Mouse (Mus musculus) ovary, postnatal 36 days (tissue): ENCODE data around the gene Arvcf.

ENCODE experiments used
- DNase-seq: peaks from one replicate; pipeline ENCODE4 v3.0.0; 2022; ENCODE audit warnings: low spot score, mixed read lengths

Gene Arvcf

DNA sequence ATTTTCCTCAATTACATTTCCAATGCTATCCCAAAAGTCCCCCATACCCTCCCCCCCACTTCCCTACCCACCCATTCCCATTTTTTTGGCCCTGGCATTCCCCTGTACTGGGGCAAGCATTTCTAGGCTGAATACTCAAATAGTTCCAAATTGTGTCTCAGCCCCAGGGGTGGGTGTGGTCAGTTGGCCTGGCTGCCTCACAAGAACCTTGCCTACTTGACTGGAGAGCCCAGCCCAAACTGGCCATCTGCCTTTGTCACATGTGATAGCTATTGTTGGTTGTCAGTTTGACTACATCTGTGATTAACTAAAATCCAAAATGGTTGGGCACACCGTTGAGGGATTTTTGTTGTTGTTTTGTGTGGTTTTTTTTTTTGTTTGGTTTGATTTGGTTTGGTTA lies 9.0 kb downstream of the Arvcf start:
- no peak for DNase-seq

DNA sequence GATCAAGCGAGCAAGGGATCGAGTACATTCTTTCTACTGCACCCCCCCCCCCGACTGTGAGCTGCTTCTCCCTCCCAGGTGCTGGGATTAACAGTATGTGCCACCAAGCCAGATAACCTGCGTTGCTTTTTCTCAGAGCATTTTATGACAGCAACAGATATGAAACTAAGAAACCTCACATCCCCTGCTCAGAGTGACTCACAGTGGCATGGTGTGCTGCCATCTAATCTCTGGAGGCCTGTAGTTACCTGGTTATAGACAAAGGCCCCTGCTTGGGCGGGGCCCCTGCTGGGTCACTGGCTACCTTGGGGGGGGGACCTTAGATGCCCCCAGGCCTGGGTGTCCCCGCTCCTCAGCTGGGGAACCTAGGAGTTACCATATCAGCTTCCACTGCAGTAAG lies 10.0 kb downstream of the Arvcf start:
- no peak for DNase-seq

DNA sequence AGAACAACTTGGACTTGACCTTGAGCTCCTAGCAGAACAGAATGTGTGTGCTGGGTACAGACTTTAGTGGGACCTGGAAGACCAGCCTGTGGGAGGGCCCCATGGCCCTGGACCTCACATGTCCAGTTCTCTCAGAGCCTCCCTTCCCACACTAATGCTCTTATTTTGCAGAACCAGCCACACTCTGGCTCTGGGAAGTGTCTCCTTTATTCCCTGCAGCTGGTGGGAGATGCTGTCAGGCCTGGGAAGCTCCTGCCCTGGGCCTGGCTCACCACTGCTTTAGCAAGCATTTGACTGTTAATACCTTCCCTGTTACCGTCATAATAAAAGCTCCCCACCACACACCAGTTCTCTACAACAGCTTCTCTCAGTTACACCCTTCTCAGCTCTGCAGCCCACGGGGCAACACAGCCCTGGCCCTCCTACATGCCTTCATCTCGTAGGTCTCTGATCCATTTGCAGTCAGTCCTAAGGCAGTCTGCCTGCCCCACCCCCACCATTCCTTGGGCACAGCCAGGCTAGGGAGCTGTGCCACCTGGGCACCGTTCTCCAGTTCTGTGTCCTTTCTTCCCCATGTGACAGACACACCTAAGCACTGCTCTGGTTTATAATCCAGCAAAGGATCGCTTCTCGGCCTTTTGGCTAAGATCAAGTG lies 12.3 kb downstream of the Arvcf start:
- no peak for DNase-seq

GRCm38 (mm10) chr16:18362948-18363347 lies 15.0 kb downstream of the Arvcf start:
- DNase-seq: no peak

DNA sequence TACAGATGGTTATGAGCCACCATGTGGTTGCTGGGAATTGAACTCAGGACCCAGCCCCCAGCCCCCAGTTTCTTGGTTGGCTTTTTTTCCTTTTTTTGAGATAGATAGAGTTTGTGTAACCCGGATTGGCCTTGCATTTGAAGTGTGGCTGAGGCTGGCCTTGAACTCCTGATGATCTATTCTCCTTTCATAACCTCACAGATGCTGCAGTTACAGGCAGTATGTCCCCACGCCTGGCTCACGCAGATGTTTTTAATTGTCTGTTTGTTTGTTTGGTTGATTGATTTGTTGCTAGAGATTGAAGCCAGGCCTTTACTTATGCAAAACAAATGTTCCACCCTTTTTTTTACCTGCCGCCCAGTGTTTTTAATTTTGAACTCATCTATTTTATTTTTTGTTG lies 18.9 kb downstream of the Arvcf start:
- no peak for DNase-seq

DNA sequence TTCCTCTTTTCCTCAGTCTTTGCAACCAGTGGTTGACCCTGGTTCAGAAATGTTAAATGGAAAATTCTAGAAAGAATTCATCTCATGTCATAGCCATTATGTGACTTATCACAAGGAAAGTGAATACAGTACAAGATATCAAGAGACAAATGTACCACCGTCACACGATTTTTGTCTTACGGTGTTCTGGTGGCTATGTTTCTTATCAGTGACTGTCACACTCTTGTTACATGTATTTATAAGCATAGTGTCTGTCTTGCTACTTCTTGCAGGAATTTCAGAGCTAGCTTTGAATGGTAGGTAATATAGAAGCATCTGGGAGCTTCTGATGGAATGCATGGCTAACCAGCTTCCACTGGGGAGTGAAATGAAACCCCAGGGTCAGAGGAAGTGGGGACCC lies 22.2 kb downstream of the Arvcf start:
- no peak for DNase-seq

- DNase-seq: no peak
These were observed 25.6 kb downstream of the Arvcf start for GRCm38 (mm10) chr16:18373632-18374031.

- no peak for DNase-seq
These were observed 28.4 kb downstream of the Arvcf start for GRCm38 (mm10) chr16:18376297-18376954.

- DNase-seq: no peak
These were observed 29.2 kb downstream of the Arvcf start for GRCm38 (mm10) chr16:18377203-18377602.

DNA sequence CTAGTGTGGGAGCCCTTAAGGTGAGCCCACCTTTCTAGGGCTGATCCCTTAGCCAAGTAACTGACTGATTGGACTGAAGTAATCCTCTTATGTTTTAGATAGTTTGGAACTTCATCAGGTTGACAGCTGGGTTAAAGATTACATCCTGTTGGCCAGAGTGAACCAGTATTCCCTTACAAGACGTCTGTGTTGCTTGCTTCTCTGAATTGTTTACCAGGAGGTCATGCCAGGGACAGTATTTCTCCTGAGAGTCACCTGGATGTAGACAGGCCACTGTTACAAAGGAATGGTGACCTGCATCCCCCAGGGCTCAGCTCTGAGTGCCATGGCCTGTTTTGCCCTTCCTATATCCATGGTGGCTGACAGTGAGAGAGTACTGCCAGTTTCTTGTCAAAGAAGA lies 30.5 kb downstream of the Arvcf start:
- DNase-seq: no peak

- no peak for DNase-seq
These were observed 31.5 kb downstream of the Arvcf start for GRCm38 (mm10) chr16:18379338-18380001.

GRCm38 (mm10) chr16:18380495-18381063 lies 32.6 kb downstream of the Arvcf start:
- no peak for DNase-seq

DNA sequence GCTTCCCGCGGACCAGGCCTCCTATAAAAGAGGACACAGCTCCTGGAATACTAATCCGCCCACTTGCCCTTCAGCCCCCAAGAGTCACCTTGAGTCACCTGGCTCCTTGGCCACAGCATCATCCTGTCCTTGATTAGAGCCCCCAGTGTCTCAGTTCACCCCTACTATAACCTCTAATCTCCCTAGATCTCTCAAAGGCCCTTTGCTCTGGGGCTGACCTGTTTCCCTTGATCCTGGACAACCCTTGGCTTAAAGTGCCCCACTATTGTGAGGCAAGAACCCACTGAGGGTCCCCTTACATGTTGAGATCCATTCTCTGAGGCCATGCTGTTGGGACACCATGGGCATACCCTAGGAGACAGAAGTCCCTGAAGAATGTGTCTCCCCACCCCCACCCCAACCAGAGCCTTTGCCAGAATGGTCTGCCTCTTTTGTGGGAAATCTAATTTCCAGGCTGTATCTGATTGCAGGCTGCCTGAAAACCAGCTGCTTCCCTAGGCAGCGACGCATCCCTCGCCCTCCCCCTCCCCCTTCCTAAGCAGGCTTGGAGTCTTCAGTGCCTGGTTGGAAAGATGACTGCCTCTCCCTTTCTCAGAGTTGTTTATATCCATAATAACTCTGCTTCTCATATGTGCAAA lies 33.8 kb downstream of the Arvcf start:
- DNase-seq: no peak

DNA sequence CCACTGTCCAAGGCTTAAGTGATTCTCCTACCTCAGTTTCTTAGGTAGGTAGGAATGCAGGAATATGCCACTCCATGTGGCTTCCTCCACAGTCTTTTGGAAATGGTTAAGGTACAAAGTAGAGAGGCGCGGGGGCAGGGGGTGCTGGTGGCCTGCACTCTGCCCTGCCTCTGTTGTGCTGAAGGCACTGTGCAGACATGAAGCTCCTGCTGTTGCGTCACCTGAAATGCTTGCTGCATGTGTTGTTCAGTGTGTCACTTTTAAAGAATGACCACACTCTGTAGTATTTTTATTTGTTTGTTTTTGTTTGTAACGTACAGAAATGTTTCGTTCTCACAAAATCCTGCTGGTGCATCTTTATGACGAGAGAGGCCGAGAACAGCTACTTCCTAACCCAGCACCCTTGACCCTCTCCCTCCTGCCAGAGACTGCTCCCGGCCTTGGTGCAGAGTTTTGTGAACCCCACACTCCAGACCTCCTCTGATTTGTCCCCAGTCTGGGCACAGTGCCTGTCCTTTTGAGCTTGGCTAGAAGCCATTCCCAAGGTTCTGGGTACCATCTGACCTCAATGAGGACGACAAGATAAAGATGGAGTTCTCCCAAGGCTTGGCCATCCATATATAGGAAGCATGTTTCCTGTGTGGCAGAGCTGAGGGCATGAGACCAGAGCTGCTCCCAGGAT lies 35.2 kb downstream of the Arvcf start:
- DNase-seq: peak; percentile 47

DNA sequence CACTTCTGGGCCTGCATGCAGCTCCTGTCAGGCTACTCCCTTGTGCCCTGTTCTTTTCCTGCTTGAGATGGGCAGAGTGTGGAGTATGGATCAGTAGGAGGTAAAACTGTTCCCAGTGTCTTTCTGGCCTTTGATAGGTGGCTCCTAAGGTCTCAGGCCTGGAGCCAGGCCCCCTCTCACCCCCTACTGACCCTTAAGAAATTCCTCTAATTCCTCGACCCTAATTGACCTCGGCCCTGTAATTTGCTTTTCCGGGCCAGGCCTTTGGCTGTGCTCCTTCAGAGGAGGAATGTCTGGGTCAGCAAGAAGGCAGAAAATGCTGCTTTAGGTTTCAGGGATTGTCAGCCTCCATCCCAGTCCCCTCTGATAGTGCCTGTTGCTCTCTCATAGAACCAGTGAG lies 35.8 kb downstream of the Arvcf start:
- no peak for DNase-seq

GRCm38 (mm10) chr16:18384211-18384610 lies 36.2 kb downstream of the Arvcf start:
- DNase-seq: no peak

DNA sequence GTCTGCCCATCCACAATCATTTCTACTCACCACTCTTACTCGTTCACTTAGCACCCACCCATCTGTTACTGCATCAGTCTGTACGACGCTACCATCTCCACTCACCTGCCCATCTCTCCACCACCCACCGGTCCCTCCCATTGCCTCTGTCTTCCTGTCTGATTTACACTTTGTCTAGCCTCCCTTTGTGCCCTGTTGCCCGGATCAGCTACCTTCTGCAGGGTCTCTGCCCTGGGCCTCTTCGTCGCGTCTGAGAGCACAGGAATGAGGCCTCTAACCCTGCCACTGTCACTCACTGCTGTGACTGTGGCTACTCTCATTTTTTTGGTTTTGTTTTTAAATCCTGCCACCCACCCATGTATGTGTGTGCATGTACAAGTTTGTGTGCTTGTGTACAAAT lies 36.7 kb downstream of the Arvcf start:
- DNase-seq: no peak

GRCm38 (mm10) chr16:18385411-18385810 lies 37.4 kb downstream of the Arvcf start:
- DNase-seq: no peak

DNA sequence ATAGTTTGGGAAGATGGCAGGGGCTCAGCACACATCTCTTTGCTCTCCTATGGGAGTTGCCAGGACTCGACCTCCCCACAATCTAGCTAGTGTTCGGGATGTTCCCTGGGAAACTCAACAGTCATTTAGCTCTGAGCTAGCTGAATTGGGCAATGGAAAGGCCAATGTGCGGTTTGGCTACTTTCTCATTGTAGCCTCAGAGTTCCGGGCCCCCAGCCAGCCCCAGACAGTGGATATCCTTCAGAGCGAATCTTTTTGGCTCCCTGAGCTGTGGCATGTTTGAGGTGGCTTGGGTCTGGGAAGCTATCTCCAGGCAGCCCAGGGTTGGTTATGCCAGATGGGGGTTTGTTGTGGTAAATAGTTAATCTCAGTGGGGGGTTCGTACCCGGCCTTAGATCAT lies 38.5 kb downstream of the Arvcf start:
- DNase-seq: no peak

- peak; percentile 11 for DNase-seq
These were observed 39.0 kb downstream of the Arvcf start for GRCm38 (mm10) chr16:18386972-18387371.

DNA sequence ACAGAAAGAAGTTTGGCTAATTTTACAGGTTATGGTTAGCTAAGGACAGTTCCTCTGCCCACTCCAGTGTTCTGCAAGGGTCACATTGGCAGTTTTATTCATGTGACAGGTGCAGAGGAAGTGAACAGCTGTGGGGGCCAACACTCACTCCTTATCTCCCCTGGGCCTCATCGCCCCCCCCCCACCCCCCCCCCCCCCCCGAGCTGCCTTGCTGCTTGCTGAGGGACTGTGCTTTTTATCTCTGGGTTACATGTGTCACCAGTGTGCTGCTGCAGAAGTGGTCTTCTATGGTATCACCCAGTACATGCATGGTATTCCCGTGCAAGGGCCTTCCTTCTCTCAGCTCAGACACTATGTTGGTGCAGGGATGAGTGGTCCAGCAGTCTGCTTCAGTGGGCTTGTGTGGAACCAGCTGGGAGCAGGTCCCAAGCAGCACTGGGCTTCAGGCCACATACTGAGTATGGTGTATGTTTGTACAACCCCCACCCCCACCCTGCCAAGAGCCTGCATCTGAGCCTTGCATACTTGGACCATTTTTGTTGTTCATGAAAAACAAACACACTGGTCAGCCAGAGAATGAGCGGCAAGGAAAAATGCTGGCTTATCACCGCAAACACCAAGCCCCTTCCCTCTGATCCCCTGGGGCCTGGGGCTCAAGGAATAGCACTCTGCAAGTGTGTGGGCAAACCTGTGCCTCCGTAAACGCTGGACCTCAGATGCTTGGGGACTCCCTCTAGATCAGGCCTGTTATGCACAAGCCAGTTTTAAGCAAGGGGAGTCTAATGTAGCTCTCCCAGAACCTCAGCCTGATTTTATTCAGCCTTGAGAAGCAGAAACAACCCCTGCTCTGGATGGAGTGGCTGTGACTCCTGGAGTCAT lies 40.0 kb downstream of the Arvcf start:
- DNase-seq: peak; percentile 4
